Mouse (Mus musculus): ENCODE measurements around the gene Trim2.

The Trim2 gene

DNA sequence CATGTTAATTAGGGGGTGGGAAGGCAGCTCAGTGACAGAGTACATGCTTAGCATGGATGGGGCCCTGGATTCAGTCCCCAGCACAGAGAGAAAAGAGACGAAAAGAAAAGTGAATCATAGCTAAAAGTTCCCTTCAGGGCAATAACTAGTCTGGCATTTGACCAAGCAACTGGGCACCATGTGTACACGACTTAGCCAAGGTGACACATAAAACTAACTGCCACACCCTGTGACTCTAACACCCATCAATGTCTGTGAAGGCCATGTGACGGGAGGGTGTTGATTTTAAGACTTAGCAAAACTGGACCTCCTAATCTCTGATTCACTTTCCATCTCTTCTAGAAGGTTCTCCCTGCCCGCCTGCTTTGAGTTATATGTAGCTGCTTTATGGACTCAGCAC lies 12.2 kb upstream of the Trim2 start:
- DNase-seq = no peak

DNA sequence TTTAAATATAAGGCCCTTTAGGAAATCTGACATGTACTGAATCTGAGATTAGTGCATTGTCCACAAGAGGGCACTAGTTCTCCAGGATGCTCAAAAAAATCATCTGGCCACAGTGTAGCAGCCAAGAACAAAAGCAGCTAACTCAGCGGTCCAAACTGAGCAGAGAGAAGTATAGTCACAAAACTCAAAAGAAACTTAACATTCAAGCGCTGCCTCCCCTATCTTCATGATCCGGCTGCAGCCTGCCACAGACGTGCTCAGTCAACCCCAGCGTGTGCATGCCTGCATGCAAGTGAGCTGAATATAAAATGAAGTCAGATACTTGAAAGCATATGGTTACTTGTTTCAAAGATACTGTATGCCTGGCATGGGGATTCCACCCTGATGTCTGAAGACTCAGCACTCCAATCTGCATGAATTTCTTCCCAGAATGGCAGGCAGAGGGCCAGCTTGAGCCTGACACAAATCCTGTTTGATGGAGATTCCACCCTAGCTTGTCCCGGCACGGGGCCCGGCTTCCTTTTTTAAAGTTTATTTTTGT lies 8.0 kb upstream of the Trim2 start:
- peak; percentile 35 for DNase-seq

DNA sequence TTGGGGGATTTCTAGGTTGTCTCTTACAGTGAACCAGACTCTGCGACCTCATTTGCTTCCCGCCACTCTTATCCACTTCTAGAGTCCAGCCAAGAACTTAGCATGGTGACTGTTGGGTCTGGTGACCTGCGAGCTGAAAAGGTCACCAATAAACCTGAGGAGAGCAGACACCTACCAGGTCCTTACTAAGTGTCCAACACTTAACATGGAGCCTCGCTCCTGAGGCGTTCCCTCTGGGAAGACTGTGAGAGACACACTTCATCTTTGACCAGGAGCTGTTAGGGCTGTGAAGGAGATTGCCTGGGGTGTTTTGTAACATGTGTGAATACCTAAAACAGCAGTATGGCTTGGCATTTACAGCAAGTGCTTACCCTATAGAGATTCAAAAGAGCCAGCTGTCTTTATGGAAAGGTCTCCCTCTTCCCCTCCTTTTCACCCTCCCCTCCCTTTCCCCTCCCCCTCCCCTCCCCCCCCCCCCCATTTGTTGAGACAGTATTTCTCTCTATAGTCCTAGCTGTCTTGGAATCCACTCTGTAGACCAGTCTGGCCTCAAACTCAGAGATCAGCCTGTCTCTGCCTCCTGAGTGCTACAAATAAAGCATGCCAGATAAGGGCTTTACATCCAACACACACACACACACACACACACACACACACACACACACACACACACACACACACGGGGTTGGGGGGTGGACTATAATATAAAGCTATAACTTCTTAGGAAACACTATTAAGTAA lies 7.3 kb upstream of the Trim2 start:
- DNase-seq = no peak

DNA sequence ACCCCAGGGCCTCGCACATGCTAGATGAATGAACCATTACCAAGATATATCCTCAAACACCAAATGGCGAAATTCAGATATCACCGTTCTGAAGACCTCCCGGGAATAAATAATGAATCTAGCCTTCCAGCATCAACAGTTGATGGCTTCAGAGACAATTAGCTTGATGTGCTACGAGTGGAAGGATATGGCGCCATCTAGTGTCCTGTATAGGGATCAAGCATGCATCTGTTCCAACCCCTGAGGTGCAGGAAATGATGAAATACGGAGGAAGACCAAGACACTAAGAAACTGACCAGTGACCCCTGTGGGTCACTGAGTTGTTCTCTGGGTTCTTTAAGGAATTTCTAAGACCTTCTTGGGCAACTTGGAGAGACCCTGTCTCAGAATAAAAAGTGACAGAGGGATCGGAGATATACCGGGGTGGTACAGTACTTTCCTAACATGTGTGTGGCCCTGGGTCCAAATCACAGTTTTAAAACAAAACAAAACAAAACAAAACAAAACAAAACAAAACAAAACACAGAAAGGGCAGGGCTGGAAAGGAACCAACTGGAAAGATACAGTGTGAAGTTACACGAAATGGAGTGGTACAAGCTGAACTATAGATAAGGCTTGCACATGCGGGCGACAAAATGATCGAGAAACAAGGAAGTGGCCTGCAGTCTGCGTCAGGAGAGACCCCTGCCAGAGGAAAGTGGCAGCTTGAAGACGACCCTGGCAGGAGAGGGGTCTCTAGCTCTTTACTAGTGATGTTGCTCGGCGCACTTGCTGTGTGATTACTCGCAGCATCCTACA lies 6.5 kb upstream of the Trim2 start:
- DNase-seq = peak; percentile 56

DNA sequence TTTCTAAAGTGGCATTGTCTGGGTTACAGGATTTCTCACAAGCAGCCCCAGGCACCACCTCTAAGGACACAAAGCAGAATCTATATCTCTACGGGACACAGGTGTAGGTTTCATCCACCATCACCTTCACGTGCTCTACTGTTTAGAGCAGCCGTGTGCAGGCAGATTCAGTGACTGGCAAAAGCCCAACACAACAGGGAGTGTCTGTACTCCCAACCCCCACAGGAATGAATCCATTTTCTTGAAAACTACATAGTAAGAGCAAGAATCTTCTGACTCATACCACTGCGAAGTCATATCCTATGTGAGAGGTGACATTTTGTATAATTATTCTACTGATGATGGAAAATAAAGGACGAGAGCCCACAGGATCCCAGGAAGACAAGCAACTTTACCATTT lies 5.6 kb upstream of the Trim2 start:
- no peak for DNase-seq

DNA sequence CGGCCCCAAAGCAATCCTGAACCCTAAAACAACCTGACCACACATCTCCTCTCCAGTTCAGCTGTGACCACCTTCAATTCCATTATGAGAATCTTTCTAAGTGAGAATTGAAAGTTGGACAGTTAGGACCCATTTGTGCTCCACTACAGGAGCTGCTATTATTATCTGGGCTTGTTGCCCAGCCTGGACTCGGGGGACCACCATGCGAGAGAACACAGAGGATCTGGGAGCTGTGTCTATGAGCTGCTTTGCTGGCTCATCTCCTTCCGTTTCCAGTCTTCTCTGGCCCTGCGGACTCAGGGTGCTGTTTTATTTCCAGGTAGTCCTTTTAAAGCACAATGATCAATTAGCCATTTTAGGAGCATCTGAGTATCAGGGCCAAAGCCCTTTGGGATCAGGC lies 839 bp upstream of the Trim2 start:
- DNase-seq = no peak

DNA sequence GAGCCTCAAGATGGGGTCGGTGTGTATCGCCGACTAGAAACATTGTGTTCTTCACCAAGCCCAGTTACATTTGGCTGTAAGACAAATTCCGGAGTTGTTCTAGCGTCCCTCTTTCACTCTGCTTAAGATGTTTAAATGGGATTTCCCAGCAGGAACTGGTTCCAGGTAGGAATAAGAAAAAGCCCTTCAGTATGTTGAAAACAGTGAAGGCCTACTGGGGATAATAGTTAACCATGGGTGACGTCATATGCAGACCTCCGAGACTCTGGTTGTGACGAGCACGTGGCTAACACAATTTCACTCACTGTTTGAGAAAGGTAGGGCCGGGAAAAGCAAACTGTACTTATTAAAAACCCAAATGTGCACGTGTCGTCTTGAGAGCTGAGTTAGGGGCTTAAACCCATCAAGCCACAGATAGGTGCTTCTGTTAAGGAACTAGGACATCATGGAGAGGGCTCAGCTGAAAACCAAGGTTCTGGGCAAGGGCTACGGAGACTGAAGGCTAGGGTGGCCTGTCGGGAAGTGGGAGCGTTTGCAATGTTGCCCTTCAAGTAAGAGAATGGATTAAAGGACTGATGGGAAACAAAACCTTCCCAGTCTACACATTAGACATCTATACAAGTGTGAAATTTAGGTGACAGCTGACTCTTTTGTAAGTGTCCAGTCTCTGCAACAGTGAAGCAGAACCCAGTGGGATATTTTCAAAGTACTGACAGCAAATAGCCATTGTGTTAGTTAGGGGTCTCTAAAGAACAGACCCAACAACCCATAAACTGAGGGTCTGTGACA lies 761 bp downstream of the Trim2 start:
- no peak for DNase-seq

DNA sequence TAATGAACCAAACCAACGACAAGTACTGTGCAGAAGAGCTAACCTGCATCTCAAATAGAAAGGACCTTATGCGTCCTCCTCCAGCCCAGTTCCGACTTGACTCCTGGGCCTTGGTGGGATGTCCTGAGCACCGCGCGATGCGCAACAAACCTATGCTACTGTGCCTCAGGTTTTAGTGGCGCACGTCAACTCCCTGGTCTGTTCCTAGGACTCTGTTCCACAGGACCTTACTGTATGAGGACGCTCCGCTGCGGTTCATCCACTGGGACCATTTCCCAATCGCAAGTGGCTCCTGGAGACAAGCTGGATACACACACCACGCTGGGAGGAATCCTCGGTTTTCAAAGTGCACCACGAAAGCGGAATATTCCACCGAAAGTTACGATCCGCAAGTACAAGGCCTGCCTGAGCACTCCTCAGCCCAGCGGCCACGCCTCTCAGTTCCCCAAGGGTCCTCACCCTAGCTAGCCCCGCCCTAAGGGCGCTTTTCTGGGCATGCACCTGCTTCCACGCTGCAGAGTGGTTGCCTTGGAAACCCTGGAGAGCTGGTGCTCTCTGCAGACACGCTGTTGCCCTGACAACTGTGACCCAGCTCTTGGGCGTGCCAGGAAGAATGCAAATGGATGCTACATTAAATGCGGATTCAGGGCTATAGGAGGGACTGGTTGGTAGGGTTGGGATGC lies 1.5 kb downstream of the Trim2 start:
- DNase-seq = peak; percentile 31

DNA sequence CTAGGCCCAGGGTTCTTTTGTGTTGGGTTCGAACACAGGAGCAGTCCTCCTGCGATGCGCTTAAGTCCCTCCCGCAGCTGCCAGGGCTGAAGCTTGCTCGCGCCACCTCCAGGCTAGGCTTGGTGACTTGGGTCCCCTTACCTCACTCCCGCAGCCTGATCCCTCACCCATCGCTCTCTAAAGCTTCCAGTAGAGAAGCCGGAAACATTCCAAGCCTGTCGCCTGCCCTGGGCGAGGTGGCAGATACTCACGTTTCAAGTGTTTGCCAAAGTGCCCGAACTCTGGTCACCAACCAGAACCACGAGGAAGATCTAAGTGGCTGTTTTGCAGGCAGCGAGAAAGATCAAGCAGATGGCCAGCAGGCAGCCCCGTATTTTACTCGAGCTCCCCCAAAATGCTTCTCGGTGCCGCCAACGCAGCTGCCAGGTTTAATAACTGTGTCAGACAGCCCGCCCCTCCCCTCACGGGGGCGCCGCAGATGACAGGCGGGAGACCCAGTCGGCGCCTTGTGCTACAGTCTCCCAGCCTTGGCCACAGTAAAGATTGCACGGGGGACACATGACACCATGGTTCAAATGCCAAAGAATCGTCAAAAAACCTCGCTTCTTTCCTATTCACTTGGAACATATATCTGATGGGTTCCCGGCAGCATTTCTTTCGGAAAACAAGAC lies 2.2 kb downstream of the Trim2 start:
- DNase-seq = peak; percentile 36

DNA sequence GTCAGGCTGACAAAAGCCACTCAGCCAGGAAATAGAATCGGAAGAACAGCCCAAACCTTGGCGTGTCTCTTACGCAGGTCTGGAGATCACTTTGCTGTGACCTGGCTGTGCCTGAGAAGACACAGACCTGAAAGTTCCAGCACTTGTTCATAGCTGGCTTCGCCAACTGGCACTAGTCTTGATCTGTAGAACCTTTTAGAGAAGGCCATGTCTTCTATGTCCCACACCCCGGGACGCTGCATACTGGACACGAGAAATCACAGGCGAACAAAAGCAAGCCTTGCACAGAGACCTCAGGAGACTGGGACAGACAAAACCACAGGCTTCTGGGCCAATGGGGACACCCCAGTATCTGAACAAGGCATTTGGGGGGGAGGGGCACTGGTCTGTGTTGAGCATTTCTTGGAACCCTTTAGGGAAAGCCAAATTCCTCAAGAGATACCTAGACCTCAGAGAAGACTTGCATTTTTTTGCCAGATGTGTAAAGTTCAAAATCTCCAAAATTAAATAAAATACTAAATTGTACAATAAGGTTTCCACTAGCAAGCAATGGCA lies 3.2 kb downstream of the Trim2 start:
- no peak for DNase-seq

DNA sequence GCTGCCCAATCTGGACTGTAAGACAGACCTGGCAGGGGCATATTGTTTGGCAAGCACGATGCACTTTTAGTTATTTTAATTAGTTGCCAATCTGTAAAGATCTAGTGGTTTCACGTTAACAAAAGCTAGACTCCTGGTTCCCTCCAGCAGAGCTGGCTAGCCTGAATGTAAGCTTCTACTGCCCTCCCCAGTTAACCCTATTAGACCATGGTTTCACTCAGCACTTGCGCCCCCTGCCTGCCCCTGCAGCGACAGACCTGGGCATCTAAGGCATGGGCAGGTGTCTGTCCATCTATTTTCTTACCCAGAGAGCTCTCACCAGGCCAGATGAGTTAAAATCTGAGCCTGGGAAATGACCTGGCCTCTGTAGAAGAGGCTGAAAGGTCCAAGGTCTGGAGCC lies 4.4 kb downstream of the Trim2 start:
- no peak for DNase-seq

DNA sequence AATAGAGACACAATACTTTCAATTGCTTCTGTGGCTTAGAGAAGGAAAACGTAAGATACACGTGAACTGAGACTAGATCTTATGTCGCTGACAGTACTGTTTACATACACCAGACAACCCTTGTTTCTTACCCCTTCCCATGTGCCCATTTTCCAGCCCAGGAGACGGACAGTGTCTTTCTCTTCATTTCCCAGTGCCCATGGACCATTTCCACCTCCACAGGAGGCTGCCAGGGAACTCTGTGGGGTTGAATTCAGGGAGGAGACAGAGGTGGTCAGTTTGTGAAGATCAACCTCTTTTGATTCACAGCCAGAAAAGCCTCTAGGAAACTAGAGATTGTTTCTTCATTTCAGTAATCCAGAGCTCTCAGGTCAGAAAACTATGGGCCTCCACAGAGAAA lies 5.0 kb downstream of the Trim2 start:
- DNase-seq = no peak

DNA sequence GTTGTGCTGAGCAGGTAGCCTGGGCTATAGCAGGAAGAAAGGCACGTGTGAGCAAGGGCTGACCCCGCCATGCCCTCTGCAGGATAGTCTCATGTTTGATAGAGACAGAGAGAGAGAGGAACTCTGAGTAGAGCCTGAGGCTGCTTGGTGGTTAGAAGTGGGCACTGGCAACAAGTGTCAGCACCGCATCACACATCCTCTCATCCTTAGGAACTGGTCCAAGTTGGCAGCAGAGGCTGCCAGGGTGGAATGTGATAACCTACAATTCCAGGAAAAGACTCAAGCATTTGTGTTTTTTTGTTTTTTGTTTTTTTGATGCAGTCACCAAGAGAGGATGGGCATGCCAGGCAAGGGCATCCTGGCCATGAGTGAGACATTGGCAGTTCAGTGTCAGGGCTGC lies 8.5 kb downstream of the Trim2 start:
- no peak for DNase-seq

DNA sequence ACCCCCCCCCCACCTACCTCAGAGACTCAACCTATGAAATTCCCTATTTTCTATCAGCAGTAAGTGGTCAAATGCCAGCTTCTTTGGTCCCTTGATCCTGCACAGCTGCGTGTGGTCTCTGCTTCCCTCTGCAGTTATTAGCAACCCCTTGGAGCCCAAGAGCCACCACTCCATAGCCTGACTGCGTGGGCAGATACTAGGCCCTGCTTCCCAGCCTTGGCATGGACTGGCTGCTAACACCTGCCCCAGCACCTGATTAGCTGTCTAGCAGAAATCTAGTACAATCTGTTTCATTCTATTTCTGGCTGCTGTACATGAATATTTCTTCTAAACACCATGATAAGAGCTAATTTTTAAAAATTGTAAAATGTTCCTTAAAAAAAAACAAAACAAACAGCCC lies 10.0 kb downstream of the Trim2 start:
- DNase-seq = no peak

DNA sequence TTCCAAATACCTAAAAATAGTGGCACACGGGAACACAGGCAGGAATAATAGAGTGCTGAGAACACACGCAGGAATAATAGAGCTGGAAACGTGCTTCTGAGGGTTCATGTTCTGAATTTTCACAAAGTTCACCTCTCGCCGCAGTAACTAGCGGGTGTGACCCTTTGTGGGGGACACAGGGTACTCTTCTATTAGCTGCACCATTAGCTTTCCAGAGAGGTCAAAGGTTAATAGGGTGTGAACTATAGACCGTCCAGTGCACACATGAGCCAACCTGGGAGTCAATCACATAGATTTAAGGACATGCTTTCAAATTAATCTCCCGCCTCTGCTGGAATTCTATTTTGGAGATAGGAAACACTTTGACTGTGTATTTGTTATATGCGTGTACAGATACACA lies 11.9 kb downstream of the Trim2 start:
- DNase-seq = no peak

DNA sequence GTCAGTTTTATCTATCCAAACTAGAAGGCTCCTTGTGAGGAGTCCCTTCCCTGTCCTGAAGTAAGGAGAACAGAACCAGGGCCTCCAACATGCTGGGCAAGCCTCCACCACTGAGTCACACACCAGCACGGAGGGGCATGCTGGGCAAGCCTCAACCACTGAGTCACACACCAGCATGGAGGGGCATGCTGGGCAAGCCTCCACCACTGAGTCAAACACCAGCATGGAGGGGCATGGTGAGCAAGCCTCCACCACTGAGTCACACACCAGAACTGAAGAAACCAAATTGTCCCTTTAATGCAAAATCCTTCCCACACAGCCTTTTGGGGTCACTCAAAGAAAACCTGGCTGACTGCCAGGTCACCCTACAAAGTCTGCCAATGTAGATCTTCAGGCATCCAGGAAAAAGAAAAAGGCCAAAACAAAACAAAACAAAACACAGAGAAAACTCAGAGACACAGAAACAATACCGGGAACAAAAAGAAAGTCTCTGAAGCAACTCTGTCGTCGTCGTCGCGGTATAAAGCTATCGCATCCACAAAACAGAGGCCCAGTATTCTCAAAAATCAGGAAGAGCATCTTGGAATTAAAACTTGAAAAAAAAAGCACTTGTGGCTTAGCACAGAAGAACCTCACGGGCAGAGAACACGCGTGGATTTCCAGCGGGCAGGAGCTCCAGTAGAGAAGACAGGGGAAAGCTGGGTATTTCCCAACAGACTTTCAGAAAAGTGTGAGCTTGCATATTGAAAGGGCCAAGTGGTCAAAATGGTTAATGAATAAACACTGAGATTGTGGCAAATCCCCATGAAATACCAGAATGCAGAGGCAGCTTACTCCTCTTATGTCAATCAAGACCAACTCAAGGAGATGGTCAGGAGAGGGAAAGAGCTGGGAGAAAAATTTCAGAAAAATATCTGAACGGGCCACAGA lies 12.7 kb downstream of the Trim2 start:
- no peak for DNase-seq

DNA sequence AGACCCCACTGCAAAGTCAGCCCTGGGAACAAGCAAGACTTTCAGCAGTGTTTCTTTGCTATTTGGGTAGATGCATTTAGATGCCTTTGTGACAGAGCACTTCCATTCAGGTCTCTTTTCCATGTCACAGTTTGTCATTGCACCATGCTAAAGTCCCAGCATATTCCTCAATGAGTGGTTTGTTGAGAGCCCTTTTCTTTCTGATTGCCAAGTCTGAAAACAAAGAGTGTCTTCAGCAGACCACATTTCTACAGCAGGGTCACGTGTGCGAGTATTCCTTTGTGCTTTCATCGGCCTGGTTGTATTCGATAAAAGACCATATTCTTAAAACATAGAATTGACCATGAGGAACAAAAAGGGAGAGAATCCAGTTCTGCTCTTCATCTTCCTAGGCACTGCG lies 14.4 kb downstream of the Trim2 start:
- DNase-seq = no peak

DNA sequence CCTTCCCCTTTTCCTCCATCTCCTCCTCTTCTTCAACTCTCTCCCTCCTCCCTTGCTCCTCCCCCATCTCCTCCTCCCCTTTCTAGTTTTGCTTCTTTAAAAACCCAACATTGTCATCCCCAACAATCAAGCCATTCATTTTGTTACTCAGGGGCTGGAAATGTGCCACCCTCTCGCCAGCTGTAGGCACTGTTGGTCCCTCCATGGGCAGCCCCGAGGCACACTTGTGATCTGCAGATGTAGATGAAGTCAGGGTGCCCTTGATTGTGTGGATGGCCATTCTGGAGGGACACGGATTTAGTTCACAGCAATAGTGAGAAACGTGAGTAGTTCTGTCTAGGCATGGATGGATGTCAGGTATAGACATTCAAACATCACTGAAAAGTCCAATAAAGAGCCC lies 17.7 kb downstream of the Trim2 start:
- DNase-seq = no peak

DNA sequence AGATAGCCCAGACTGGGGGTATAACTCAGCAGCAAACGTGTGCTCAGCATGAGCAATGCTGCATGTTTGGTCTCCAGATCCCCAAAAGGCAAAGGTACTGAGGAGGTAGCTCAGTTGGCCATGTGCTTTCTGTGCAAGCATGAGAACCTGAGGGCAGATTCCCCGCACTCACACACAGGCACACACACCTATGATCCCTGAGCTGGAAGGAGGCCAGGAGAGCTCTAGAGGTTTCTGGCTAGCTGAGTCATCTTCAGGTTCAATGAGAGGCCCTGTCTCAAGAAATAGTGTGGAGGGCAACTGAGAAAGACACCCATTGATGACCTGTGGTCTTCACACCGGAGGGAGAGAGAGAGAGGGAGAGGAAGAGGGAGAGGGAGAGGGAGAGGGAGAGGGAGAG lies 19.4 kb downstream of the Trim2 start:
- no peak for DNase-seq

DNA sequence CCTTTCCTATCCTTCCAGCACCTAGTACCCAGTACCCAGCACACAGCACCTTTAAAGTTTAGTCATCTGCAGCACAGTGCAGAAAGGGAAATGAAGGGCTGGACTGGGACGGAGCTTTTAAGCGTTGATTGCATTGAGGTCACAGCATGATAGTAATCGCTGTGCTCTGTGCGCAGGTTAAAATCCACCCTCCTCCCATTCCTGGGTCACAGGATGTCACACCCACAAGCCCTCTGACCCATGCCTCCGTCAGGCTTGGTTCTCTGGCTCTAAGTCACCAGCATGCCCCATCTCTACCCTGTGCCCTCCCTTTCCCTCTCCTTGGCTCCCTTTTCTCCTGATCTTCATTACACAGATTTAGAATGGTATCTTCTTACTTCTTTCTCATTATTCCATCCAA lies 20.4 kb downstream of the Trim2 start:
- no peak for DNase-seq

DNA sequence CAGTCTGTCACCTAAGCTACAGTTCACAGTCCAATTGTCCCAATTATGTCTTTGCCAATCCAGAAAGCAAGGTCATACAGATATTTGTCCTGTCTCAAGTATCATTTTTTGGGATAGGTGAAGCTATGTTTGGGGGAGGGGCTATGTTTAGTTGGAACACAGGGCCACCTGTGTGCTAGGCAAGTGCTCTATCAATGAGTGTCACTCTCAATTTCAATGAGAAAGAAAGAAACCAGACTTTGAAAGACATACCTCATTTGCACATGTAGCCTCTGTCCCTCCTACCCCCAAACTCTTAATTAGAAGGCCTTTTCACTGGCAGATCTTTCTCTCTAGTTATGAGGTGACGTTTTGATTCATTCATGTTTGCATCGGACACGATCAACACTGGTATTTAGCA lies 21.9 kb downstream of the Trim2 start:
- DNase-seq = no peak

All from cerebellum, adult 11 months (tissue).